8 mouse cellular contexts compared by ENCODE assay signal in the genomic region with DNA sequence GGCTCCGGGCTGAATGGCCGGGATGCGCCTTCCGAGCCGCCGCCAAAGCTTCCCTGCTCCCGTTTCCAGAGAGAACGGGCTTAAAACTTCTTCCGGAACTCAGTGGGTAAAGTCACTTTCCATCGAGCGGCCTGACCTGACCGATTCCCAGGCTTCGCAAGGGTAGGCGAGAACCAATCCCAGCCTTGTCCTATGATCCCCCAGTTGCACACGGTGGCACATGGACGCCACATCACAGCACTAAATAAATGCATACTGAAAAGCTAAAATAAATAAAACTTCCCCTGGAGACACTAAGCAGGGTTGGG. TPM values are rescaled to one million over a fixed set of nuclear protein-coding genes. Genes with fewer than 3 reads are reported as not detected.
DNase-seq lines count a peak whose midpoint lies in the region; ATAC-seq lines count a peak whose summit lies in the region.

No protein-coding gene starts in this region.

- ATAC-seq in heart, embryonic 16.5 days (replicated peaks; ENCODE audit: extremely low read depth, insufficient read depth, low FRiP score): no peak
- peak; percentile 16 for ATAC-seq in midbrain, embryonic 12.5 days (ENCODE audit: low FRiP score, low read depth)

- under 1% methylated on average over 16 of the region's 16 CpGs for WGBS in heart, embryonic 16.5 days
- WGBS in midbrain, embryonic 12.5 days: under 1% methylated on average over 16 of the region's 16 CpGs

- H3K27ac ChIP-seq in heart, embryonic 16.5 days (ENCODE audit: low read length): peak overlapping the region; percentile 100
- peak overlapping the region; percentile 99 for H3K27ac ChIP-seq in midbrain, embryonic 12.5 days (replicated peaks)

- intact Hi-C loops in heart, postnatal 25 days (cut with DNase I): loop anchor here (10.0 kb wide), 2 partner anchors 224 to 284 kb away; a partner anchor contains a TSS

- H3K9ac ChIP-seq in heart, embryonic 16.5 days (ENCODE audit: low read length): peak overlapping the region; percentile 96
- peak overlapping the region; percentile 88 for H3K9ac ChIP-seq in midbrain, embryonic 12.5 days (replicated peaks)

- H3K27me3 ChIP-seq in heart, embryonic 16.5 days (ENCODE audit: control insufficient read depth, insufficient read depth, low read length): no peaks in the 10 kb centered on the region
- no peaks in the 10 kb centered on the region for H3K27me3 ChIP-seq in midbrain, embryonic 12.5 days

- H3K4me3 ChIP-seq in heart, embryonic 16.5 days (ENCODE audit: low read length): peak overlapping the region; percentile 66
- H3K4me3 ChIP-seq in midbrain, embryonic 12.5 days: peak overlapping the region; percentile 76

- no peak for DNase-seq in heart, adult 18-20 months
- DNase-seq in R1 (ENCODE audit: low read depth, low spot score): peak; percentile 70
- DNase-seq in heart, postnatal 25 days (ENCODE audit: low spot score): peak; percentile 2
- DNase-seq in layer of hippocampus, adult 9-10 months (ENCODE audit: low spot score): no peak
- DNase-seq in thymus, adult 18-20 months: no peak
- DNase-seq in kidney, postnatal 10 days: no peak

- peaks cover 9% of the 10 kb centered on the region for H3K36me3 ChIP-seq in heart, embryonic 16.5 days (ENCODE audit: control insufficient read depth, insufficient read depth)
- peaks cover 11% of the 10 kb centered on the region for H3K36me3 ChIP-seq in midbrain, embryonic 12.5 days

- H3K4me1 ChIP-seq in heart, embryonic 16.5 days (ENCODE audit: control insufficient read depth, insufficient read depth, low read length): peaks cover 10% of the 10 kb centered on the region
- H3K4me1 ChIP-seq in midbrain, embryonic 12.5 days: peaks cover 8% of the 10 kb centered on the region

- H3K9me3 ChIP-seq in heart, embryonic 16.5 days (replicated peaks; ENCODE audit: control insufficient read depth, low read length): no peaks in the 10 kb centered on the region
- H3K9me3 ChIP-seq in midbrain, embryonic 12.5 days: no peaks in the 10 kb centered on the region

- peak overlapping the region; percentile 76 for H3K4me2 ChIP-seq in heart, embryonic 16.5 days (ENCODE audit: low read depth, low read length)
- peak overlapping the region; percentile 70 for H3K4me2 ChIP-seq in midbrain, embryonic 12.5 days (replicated peaks)

RNA-seq across cellular contexts. Expression of a gene that starts 0.8 kb away (rescaled TPM):
- polyA plus RNA-seq in heart, embryonic 16.5 days (2015; fragmentation: Nextera tagmentation; extraction: Ambion mirVana): 44.3 and 44.8 TPM in 2 replicates
- total RNA-seq in heart, adult 18-20 months (2021): 10 to 100 TPM; 16.0 to 17.6 TPM
- 10 to 100 TPM; 18.6 to 21.3 TPM for total RNA-seq in heart, postnatal 25 days (2021)
- polyA plus RNA-seq in midbrain, embryonic 12.5 days (2016; fragmentation: Nextera tagmentation; extraction: Ambion mirVana): 74.0 and 83.2 TPM in 2 replicates

RNA-seq across cellular contexts. Expression of a gene that starts 43.6 kb away (rescaled TPM):
- 1.9 and 2.1 TPM in 2 replicates for polyA plus RNA-seq in heart, embryonic 16.5 days (2015; fragmentation: Nextera tagmentation; extraction: Ambion mirVana)
- under 1 TPM; 0.25 to 0.69 TPM for total RNA-seq in heart, adult 18-20 months (2021)
- under 1 TPM; 0.17 to 0.26 TPM for total RNA-seq in heart, postnatal 25 days (2021)
- polyA plus RNA-seq in midbrain, embryonic 12.5 days (2016; fragmentation: Nextera tagmentation; extraction: Ambion mirVana): 10.7 and 14.2 TPM in 2 replicates

Comparison
In these comparisons a context has a peak if more than half of its experiments do, and no peak if none do; other contexts are left out.
1. DNase-seq: peak in R1 (single experiment) and heart, postnatal 25 days (single experiment); none in heart, adult 18-20 months (0 of 2), layer of hippocampus, adult 9-10 months (single experiment), thymus, adult 18-20 months (0 of 2) and kidney, postnatal 10 days (single experiment).